Mouse (Mus musculus) liver, postnatal 0 days (tissue): Measurements from ENCODE around the gene Srbd1.

Experiments used
- CTCF ChIP-seq: sonication (generic); IDR thresholded peaks from 2 replicates; pipeline ENCODE4 v1.5.1; 2016; ENCODE audit warnings: antibody characterized with exemption, low read depth
- EP300 ChIP-seq: IDR thresholded peaks from 2 replicates; pipeline ENCODE4 v1.6.1; 2016; ENCODE audit warnings: antibody characterized with exemption, low read depth, mild to moderate bottlenecking

- TF ChIP-seq EP300 (no peak), CTCF (no peak)
Observed at GRCm38 (mm10) chr17:86096875-86097274, 48.1 kb downstream of the Srbd1 start.
